Mouse (Mus musculus) T-helper 17 cell (primary cell): Measurements from ENCODE around the gene Slc35e2.
"Not testable (repeated sequence)": the region's sequence is repeated elsewhere in the genome, so short reads cannot be mapped to it uniquely, and the experiment has no call there.

ENCODE experiments used
- in situ Hi-C, 2 experiments: fragments of 300-600 bp; cut with MboI, MseI; formaldehyde crosslinking; loops; 1 replicate in 1 of 2; 2 replicates in 1 of 2; pipeline ENCODE4 v1.15.1; 2025; ENCODE audit warnings: high pct_unique_total_duplicates in 2 of 2

Slc35e2 gene

GRCm38 (mm10) chr4:155601091-155601996 is at the start of gene Slc35e2:
Gene Slc35e2, plus strand, starts transcription at chr4:155601416.
- in situ Hi-C loops = no loop called here

- in situ Hi-C loops = no loop called here
Measured at GRCm38 (mm10) chr4:155552917-155553532, 48.2 kb upstream of the Slc35e2 start.

DNA sequence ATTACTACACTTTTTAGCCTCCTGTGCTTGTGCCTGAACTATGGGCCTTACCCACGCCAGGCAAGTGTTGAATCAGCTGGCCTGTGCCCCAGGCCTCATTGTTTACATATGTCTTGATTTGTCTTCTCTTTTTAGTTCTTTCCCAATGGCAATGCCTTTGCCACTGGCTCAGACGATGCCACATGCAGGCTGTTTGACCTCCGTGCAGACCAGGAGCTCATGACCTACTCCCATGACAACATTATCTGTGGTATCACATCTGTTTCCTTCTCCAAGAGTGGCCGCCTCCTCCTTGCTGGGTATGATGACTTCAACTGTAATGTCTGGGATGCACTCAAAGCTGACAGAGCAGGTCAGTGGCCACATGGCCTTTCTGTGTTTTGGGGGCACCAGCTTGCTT is 46.3 kb upstream of the Slc35e2 start:
- in situ Hi-C loops = no loop called here

DNA sequence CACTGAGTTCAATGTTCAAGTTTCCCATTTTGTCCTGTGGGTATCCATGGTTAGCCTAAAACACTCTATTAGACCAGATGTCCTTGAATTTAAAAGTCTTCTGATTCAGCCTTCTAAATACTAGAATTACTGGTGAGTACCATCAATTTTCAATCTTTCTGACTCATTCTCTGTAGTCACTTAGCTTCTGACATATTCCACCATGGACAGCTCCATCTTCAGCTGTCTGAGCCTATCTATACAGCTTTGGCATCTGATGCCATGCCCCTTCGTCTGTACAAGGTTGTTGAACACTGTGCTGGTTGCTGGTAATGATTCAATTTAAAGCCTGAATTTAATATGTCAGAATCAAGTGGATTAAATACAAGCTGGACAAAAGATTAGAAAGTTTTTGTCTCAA is 45.8 kb upstream of the Slc35e2 start:
- in situ Hi-C loops = no loop called here

DNA sequence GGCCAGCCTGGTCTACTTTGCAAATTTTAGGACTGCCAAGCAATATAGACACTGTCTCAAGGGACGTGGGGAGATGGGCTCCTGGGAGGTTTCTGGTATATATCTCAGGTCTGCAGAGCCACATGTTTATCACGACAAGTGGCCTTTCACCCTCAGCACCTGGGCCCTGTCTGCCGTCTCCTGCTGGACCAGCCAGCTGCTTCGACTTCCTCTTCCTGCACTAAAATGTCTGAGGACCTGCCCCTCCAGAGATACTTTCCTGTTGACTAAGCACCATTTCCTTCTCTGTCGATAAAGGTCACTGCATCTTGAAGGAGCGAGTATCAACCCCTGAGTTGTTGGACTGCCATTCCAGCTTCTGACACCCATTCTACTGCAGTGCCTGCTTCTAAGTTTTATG is 41.8 kb upstream of the Slc35e2 start:
- in situ Hi-C loops = no loop called here

- in situ Hi-C loops = no loop called here
Measured at GRCm38 (mm10) chr4:155560932-155561331, 40.3 kb upstream of the Slc35e2 start.

GRCm38 (mm10) chr4:155561661-155562442 is 39.4 kb upstream of the Slc35e2 start, which contains the start of gene Nadk:
Gene Nadk, plus strand, starts transcription at chr4:155562378.
- in situ Hi-C loops = no loop called here

DNA sequence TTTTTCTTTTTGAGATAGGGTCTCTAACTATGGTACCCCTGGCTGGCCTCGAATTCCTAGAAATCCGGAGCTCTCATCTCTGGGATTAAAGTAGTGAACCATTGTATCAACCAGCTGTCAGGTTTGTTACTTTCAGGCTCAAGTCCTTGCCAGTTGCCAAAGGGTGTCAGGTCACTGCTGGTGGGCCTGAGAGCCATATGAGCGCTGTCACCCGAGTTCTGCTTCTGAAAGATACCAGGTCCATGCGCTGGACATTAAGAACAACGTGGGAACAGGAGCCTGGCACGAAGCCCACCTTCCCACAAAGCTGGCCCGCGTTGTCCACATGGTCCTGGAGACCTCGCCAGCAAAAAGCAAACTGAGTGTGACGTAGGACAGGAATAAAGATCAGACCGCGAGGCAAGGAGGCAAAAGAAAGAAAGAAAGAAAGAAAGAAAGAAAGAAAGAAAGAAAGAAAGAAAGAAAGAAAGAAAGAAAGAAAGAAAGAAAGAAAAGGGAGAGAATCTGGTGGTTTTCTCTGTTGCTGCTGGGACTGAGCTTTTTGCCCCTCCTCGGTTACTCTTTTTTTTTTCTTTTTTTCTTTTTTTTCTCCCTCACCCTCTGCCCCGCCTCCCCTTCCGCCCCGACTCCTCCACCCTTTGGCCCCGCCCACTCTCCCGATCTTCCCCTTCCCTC is 38.4 kb upstream of the Slc35e2 start:
- in situ Hi-C loops = no loop called here

- in situ Hi-C loops = no loop called here
Measured at GRCm38 (mm10) chr4:155563400-155564231, 37.6 kb upstream of the Slc35e2 start.

- in situ Hi-C loops = no loop called here
Measured at GRCm38 (mm10) chr4:155564315-155565069, 36.7 kb upstream of the Slc35e2 start.

- in situ Hi-C loops = no loop called here
Measured at GRCm38 (mm10) chr4:155566555-155566954, 34.7 kb upstream of the Slc35e2 start.

- in situ Hi-C loops = no loop called here
Measured at GRCm38 (mm10) chr4:155568170-155568569, 33.0 kb upstream of the Slc35e2 start.

DNA sequence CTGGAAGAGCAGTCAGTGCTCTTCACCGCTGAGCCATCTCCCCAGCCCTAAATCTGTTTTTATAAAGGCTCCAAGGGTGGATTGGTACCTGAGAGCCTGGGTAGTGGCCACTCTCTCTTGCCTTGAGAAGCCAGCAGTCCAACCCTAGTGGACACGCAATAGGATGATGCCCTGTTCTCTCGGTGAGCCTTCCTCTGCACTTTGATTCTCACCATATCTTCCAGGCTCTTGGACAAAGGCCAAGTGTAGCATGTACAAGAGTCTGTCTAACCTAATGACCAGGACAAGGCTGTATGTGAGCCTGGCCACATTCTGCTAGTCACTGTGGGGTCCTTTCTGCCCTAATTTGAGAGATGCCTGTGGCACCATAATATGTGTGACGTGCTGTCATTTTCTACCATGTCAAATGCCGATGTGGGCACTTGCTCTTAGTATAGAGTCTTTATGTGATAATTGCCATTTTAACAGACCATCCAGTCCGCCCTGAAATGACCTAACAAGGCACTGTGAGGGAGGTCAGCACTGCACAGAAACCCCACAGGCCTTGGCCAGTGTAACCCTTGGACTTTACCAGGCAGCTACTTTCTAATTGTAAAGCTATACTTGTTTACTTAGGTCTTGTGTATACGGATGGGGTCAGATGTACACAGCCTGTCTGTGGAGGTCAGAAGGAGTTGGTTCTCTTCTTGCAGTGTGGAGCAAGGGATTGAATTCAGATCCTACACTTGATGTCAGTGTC is 32.4 kb upstream of the Slc35e2 start:
- in situ Hi-C loops = no loop called here

DNA sequence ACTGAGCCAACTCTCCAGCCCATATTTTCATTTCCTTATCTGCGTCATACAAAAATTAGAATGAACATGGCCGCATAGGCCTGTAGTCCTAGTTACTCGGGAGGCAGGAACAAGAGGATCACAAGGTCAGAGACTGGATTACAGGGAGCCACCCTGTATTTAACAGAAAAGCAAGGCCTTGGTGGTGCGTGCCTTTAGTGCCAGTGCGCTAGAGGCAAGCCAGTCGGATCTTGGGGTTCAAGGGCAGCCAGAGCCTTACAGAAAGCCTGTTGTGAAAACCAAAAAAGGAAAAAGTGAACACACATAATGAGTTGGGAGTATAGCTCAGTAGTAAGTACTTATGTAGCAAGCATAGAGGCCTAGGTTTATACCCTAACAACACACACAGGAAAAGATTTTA is 31.4 kb upstream of the Slc35e2 start:
- in situ Hi-C loops = no loop called here

DNA sequence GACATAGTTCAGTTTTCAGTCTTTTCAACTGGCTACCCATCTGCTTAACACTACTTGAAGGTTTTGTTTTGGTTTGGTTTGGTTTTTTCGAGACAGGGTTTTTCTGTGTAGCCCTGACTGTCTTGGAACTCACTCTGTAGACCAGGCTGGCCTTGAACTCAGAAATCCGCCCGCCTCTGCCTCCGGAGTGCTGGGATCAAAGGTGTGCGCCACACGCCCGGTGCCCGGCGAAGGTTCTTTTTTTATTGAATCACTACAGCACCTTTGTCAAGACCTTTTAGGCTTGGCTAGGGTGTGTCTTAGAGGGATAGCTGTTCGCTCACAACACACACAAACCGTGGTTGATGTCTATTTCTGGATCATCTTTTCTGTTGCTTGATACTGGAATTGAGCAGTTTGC is 30.9 kb upstream of the Slc35e2 start:
- in situ Hi-C loops = not testable (repeated sequence)

- in situ Hi-C loops = no loop called here
Measured at GRCm38 (mm10) chr4:155571442-155571841, 29.8 kb upstream of the Slc35e2 start.

DNA sequence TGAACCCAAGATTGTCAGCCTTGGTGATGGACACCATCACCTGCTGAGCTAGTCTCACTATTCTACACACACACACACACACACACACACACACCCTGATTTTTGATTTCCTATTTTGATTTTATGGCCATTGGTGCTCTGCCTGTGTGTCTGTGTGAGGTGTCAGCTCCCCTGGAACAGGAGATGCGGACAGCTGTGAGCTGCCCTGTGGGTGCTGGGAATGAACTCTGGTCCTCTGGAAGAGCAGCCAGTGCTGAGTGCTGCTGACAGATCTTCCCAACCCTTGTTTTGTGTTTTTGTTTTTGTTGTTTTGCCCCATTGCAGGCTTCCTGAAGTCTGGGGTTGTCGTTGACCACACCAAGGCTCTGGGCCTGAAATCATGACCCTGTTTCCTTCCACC is 28.1 kb upstream of the Slc35e2 start:
- in situ Hi-C loops = no loop called here

GRCm38 (mm10) chr4:155573876-155574275 is 27.3 kb upstream of the Slc35e2 start:
- in situ Hi-C loops = no loop called here

- in situ Hi-C loops = loop anchor here (5.0 to 25.0 kb wide), 3 partner anchors 93 to 1438 kb away; partner anchors contain the start of genes Trp73 (in 1 of the 2) and Wrap73 (in 1 of the 2)
Measured at GRCm38 (mm10) chr4:155574931-155575330, 26.3 kb upstream of the Slc35e2 start.
